Mouse (Mus musculus) liver, embryonic 14.5 days (tissue): Measurements from ENCODE around the gene Nudt4. TPM values are rescaled to one million over a fixed set of nuclear protein-coding genes. Genes with fewer than 3 reads are reported as not detected.

ENCODE experiments used
- ATAC-seq: fragments of 200-750 bp; cut with Nextera tagmentation; 2 replicates; pipeline ENCODE4 v1.8.0; 2017; ENCODE audit warnings: moderate number of reproducible peaks, mild to moderate bottlenecking, moderate library complexity; ENCODE audit not compliant: insufficient read depth
- DNase-seq, 3 experiments: peaks; one replicate each; pipeline ENCODE4 v3.0.0-alpha.2; 2012 to 2013; ENCODE audit warnings: low read depth in 3 of 3, low spot score in 3 of 3
- H3K27ac ChIP-seq: fragments of 300-500 bp; sonication (generic); 2 replicates; pipeline ENCODE4 v1.5.1; 2014; ENCODE audit warnings: moderate library complexity, mild to moderate bottlenecking, control low read depth, inconsistent platforms
- H3K27me3 ChIP-seq: fragments of 300-500 bp; sonication (generic); 2 replicates; pipeline ENCODE4 v1.6.1; 2014; ENCODE audit warnings: mild to moderate bottlenecking, low read length, moderate library complexity; ENCODE audit not compliant: control insufficient read depth, insufficient read depth
- H3K36me3 ChIP-seq: fragments of 300-500 bp; sonication (generic); replicated peaks from 2 replicates; pipeline ENCODE4 v1.6.1; 2014; ENCODE audit warnings: low read depth; ENCODE audit not compliant: control insufficient read depth, insufficient read depth
- H3K4me1 ChIP-seq, 2 experiments: fragments of 200-500 bp in 1 of 2; fragments of 300-500 bp in 1 of 2; sonication (generic) in 1 of 2; replicated peaks; 2 replicates each; pipeline ENCODE4 v1.6.1; 2012 to 2014; ENCODE audit warnings: antibody characterized with exemption in 1 of 2, inconsistent platforms in 1 of 2, low read length in 1 of 2; ENCODE audit not compliant: control insufficient read depth in 2 of 2, insufficient read depth in 2 of 2
- H3K4me2 ChIP-seq: fragments of 300-500 bp; sonication (generic); 2 replicates; pipeline ENCODE4 v1.6.1; 2014; ENCODE audit warnings: low read depth, mild to moderate bottlenecking, control low read depth, moderate library complexity
- H3K4me3 ChIP-seq, 2 experiments: fragments of 200-500 bp in 1 of 2; fragments of 300-500 bp in 1 of 2; sonication (generic) in 1 of 2; 2 replicates each; pipeline ENCODE4 v1.5.1; 2012 to 2014; ENCODE audit warnings: low read depth in 2 of 2, low read length in 2 of 2, mild to moderate bottlenecking in 2 of 2, control low read depth in 1 of 2, inconsistent platforms in 1 of 2, moderate library complexity in 1 of 2; ENCODE audit not compliant: insufficient read depth in 1 of 2
- H3K9ac ChIP-seq: fragments of 300-500 bp; sonication (generic); replicated peaks from 2 replicates; pipeline ENCODE4 v1.6.1; 2014; ENCODE audit warnings: mild to moderate bottlenecking, control low read depth, moderate library complexity
- H3K9me3 ChIP-seq: fragments of 300-500 bp; sonication (generic); 2 replicates; pipeline ENCODE4 v1.6.1; 2016; ENCODE audit warnings: low read length, mixed read lengths; ENCODE audit not compliant: control insufficient read depth
- CTCF ChIP-seq: IDR thresholded peaks from 2 replicates; pipeline ENCODE4 v1.5.1; 2016; ENCODE audit warnings: antibody characterized with exemption, low read depth, control low read depth
- EP300 ChIP-seq: IDR thresholded peaks from 2 replicates; pipeline ENCODE4 v1.6.1; 2016; ENCODE audit warnings: antibody characterized with exemption, low read depth
- WGBS: fragments of 180-500 bp; shearing (Covaris S2); extraction: QIAGEN DNeasy Blood & Tissue Kit; methylation state at CpG from one replicate; pipeline ENCODE4 v1.1.7; 2014; ENCODE audit not compliant: insufficient replicate concordance; 5-methylcytosine and 5-hydroxymethylcytosine counted together
- polyA plus RNA-seq, 2 experiments: library from polyadenylated mRNA; depleted of rRNA in 1 of 2; stranded (reverse) in 1 of 2; unstranded in 1 of 2; fragments of >200 nt; fragmentation: Nextera tagmentation in 1 of 2; extraction: Ambion mirVana in 1 of 2; gene quantifications; 2 replicates each; pipeline versions ENCODE4 v1.2.1 to v1.2.3; 2012 to 2014

Nudt4 gene
- polyA plus RNA-seq, 2 experiments = 49.7 to 95.5 TPM

DNA sequence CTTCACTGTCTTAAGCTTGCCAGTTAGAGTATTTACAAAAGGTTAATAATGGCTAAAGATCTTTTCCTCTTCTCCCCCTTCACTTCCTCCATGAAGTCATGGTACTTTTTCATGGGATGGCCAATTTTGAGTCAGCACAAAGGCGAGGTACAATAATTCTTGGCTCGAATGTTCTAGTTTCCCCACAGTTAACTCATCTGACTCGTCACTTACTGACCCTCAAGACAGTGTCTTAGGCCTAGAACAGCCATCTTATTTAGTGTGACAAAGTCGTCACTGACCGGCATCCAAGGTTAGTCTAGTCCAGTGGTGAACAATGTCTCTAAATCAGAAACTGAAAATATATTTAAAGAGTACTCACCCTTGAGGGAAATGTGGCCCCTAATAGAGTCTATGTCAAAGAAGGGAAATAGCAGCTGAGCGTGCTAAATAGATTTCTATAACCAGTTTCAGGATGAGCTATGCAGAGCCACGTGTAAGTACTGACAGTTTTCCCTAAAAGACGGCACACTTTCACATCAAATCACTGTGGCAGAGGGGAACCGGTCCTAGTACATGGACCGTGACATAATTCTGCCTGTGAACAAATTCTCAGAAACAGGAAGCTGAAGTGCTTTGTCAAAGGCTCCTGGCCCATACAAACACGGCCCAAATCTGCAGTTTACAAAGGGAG is 15.7 kb downstream of the Nudt4 start:
- Histone ChIP-seq H3K9ac (no peak overlapping the region), H3K4me3 (no peak overlapping the region), H3K4me1 (no peaks in the 10 kb centered on the region), H3K9me3 (no peaks in the 10 kb centered on the region), H3K36me3 (peaks cover 87% of the 10 kb centered on the region), H3K4me2 (no peak overlapping the region), H3K27me3 (no peaks in the 10 kb centered on the region), H3K27ac (no peak overlapping the region)
- DNase-seq (no peak), ATAC-seq (no peak)
- 84% methylated on average over 11 of the region's 11 CpGs for WGBS
- TF ChIP-seq EP300 (no peak), CTCF (no peak)

DNA sequence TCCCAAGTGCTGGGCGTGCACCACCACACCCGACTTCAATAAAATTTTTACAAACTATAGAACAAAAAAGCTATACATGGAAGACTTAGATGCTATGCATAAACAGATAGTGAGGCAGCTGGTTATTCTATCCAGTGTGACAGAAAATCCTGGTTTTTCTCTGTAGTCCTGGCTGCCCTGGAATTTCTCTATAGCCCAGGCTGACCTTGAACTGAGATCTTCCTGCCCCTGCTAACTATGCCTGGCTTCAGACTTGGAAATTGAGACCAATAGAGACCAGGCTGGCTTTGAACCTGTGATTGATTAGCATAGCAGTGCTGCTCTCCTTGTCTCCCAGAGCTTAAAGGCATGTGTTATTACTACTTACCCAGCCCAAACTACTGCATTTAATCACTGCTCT is 17.8 kb downstream of the Nudt4 start:
- WGBS = 87% methylated on average over 2 of the region's 2 CpGs
- no peak for TF ChIP-seq CTCF
- TF ChIP-seq EP300 = no peak
- Histone ChIP-seq H3K4me1 (no peaks in the 10 kb centered on the region), H3K9me3 (no peaks in the 10 kb centered on the region), H3K4me3 (no peak overlapping the region), H3K4me2 (no peak overlapping the region), H3K27me3 (no peaks in the 10 kb centered on the region), H3K9ac (no peak overlapping the region), H3K27ac (no peak overlapping the region), H3K36me3 (peaks cover 76% of the 10 kb centered on the region)
- ATAC-seq (no peak), DNase-seq (no peak)

GRCm38 (mm10) chr10:95545051-95545450 is 18.9 kb downstream of the Nudt4 start:
- Histone ChIP-seq H3K9ac (no peak overlapping the region), H3K4me1 (no peaks in the 10 kb centered on the region), H3K27me3 (no peaks in the 10 kb centered on the region), H3K4me3 (no peak overlapping the region), H3K9me3 (no peaks in the 10 kb centered on the region), H3K27ac (no peak overlapping the region), H3K4me2 (no peak overlapping the region), H3K36me3 (peaks cover 64% of the 10 kb centered on the region)
- DNase-seq = no peak
- TF ChIP-seq EP300 = no peak
- no peak for TF ChIP-seq CTCF
- WGBS = 75% methylated on average over 4 of the region's 4 CpGs
- ATAC-seq = no peak

DNA sequence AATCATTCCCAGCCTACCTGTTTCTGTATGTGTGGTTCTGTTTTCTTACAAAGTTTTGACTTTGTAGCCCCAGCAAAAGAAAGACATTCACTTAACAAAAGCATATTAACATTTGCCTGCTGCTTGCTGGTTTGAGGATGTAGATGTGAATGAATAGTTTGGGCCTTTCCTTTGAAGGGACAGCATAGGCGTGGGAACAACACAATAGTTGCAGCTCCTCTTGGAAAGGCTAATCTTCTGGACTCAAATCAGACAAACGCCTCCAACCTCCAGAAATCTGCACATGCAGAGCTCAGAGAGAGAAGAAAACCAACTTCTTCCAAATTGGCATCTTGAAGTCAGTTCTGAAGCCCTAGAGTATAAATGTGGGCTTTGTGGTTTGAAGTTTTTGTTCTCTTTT is 19.3 kb downstream of the Nudt4 start:
- Histone ChIP-seq H3K9me3 (no peaks in the 10 kb centered on the region), H3K27me3 (no peaks in the 10 kb centered on the region), H3K27ac (no peak overlapping the region), H3K9ac (no peak overlapping the region), H3K4me3 (no peak overlapping the region), H3K36me3 (peaks cover 60% of the 10 kb centered on the region), H3K4me2 (no peak overlapping the region), H3K4me1 (no peaks in the 10 kb centered on the region)
- WGBS = 84% methylated on average over 2 of the region's 2 CpGs
- DNase-seq = no peak
- no peak for TF ChIP-seq EP300
- no peak for TF ChIP-seq CTCF
- ATAC-seq = no peak

DNA sequence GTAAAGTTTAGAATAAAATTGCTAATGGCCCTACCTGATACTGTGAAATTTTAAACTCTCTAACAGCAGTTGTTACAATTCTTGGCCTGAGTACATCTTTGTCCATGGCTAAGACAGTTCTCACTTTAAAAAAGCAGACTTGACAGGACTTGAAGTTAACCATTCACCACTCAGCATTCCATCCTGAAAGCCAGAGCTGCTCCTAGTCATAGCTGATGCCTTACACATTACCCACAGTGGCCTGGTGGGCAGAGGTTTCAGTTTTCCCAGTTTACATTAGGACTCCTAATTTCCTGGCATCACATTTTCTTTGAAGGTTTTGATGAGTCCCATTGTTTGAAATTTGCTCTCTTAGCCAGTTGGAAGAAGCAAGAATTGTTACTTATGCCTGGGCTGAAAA is 19.9 kb downstream of the Nudt4 start:
- ATAC-seq = no peak
- H3K27me3 ChIP-seq = no peaks in the 10 kb centered on the region
- peaks cover 54% of the 10 kb centered on the region for H3K36me3 ChIP-seq

More for the DNA sequence above, 19.9 kb downstream of the Nudt4 start:
- DNase-seq = no peak
- TF ChIP-seq CTCF = no peak
- Histone ChIP-seq H3K27ac (no peak overlapping the region), H3K4me3 (no peak overlapping the region), H3K9ac (no peak overlapping the region), H3K4me2 (no peak overlapping the region), H3K4me1 (no peaks in the 10 kb centered on the region), H3K9me3 (no peaks in the 10 kb centered on the region)
